Mouse (Mus musculus): ENCODE measurements around the gene Rbm47. TPM values are rescaled to one million over a fixed set of nuclear protein-coding genes. Genes with fewer than 3 reads are reported as not detected.

Gene Rbm47
- polyA plus RNA-seq, 1 experiment from 2014 or later, result 3.6 TPM

- DNase-seq (ENCODE audit: low spot score), result no peak
- Histone ChIP-seq H3K36me3 (no peaks in the 10 kb centered on the region), H3K27ac (no peak overlapping the region), H3K27me3 (ENCODE audit: insufficient read depth, poor library complexity, severe bottlenecking) (no peaks in the 10 kb centered on the region), H3K4me1 (peaks cover 4% of the 10 kb centered on the region), H3K4me3 (no peak overlapping the region), H3K9me3 (no peaks in the 10 kb centered on the region)
- 91% methylated on average over 12 of the region's 12 CpGs for WGBS
Measured at GRCm38 (mm10) chr5:66075906-66076305, 97.0 kb downstream of the Rbm47 start.

- H3K27me3 ChIP-seq (ENCODE audit: insufficient read depth, poor library complexity, severe bottlenecking), result no peaks in the 10 kb centered on the region
- peaks cover 9% of the 10 kb centered on the region for H3K4me1 ChIP-seq
- H3K9me3 ChIP-seq, result no peaks in the 10 kb centered on the region
- H3K4me3 ChIP-seq, result no peak overlapping the region
- DNase-seq (ENCODE audit: low spot score), result no peak
- H3K27ac ChIP-seq, result peak overlapping the region; percentile 56; the same call in 1 of the 2 replicates
- WGBS, result 83% methylated on average over 9 of the region's 9 CpGs
- H3K36me3 ChIP-seq, result no peaks in the 10 kb centered on the region
Measured at GRCm38 (mm10) chr5:66075032-66075488, 97.9 kb downstream of the Rbm47 start.

GRCm38 (mm10) chr5:66074235-66074634, 98.7 kb downstream of the Rbm47 start:
- H3K27ac ChIP-seq, result no peak overlapping the region
- no peak overlapping the region for H3K4me3 ChIP-seq
- no peak for DNase-seq (ENCODE audit: low spot score)
- no peaks in the 10 kb centered on the region for H3K36me3 ChIP-seq
- H3K4me1 ChIP-seq, result peaks cover 13% of the 10 kb centered on the region
- 88% methylated on average over 5 of the region's 5 CpGs for WGBS
- no peaks in the 10 kb centered on the region for H3K9me3 ChIP-seq
- no peaks in the 10 kb centered on the region for H3K27me3 ChIP-seq (ENCODE audit: insufficient read depth, poor library complexity, severe bottlenecking)

GRCm38 (mm10) chr5:66073604-66074164, 99.2 kb downstream of the Rbm47 start:
- DNase-seq (ENCODE audit: low spot score), result no peak
- Histone ChIP-seq H3K27me3 (ENCODE audit: insufficient read depth, poor library complexity, severe bottlenecking) (no peaks in the 10 kb centered on the region), H3K27ac (no peak overlapping the region), H3K4me1 (peaks cover 13% of the 10 kb centered on the region), H3K36me3 (no peaks in the 10 kb centered on the region), H3K9me3 (no peaks in the 10 kb centered on the region), H3K4me3 (no peak overlapping the region)
- WGBS, result 91% methylated on average over 12 of the region's 12 CpGs

GRCm38 (mm10) chr5:66071722-66072121, 101.2 kb downstream of the Rbm47 start:
- 77% methylated on average over 8 of the region's 8 CpGs for WGBS

GRCm38 (mm10) chr5:66070350-66070749, 102.6 kb downstream of the Rbm47 start:
- Histone ChIP-seq H3K4me1 (peaks cover 19% of the 10 kb centered on the region), H3K27ac (no peak overlapping the region), H3K36me3 (no peaks in the 10 kb centered on the region), H3K27me3 (ENCODE audit: insufficient read depth, poor library complexity, severe bottlenecking) (no peaks in the 10 kb centered on the region), H3K9me3 (no peaks in the 10 kb centered on the region), H3K4me3 (peak overlapping the region; percentile 63)
- WGBS, result 54% methylated on average over 2 of the region's 2 CpGs
- no peak for DNase-seq (ENCODE audit: low spot score)

More at GRCm38 (mm10) chr5:66071722-66072121, 101.2 kb downstream of the Rbm47 start:
- peaks cover 19% of the 10 kb centered on the region for H3K4me1 ChIP-seq
- H3K36me3 ChIP-seq, result no peaks in the 10 kb centered on the region
- H3K27ac ChIP-seq, result no peak overlapping the region
- no peaks in the 10 kb centered on the region for H3K27me3 ChIP-seq (ENCODE audit: insufficient read depth, poor library complexity, severe bottlenecking)
- DNase-seq (ENCODE audit: low spot score), result no peak
- H3K4me3 ChIP-seq, result no peak overlapping the region
- no peaks in the 10 kb centered on the region for H3K9me3 ChIP-seq

GRCm38 (mm10) chr5:66069470-66070144, 103.3 kb downstream of the Rbm47 start:
- H3K4me1 ChIP-seq, result peaks cover 19% of the 10 kb centered on the region
- H3K36me3 ChIP-seq, result no peaks in the 10 kb centered on the region
- H3K27me3 ChIP-seq (ENCODE audit: insufficient read depth, poor library complexity, severe bottlenecking), result no peaks in the 10 kb centered on the region
- 17% methylated on average over 27 of the region's 27 CpGs for WGBS
- no peaks in the 10 kb centered on the region for H3K9me3 ChIP-seq
- peak overlapping the region; percentile 63 for H3K4me3 ChIP-seq
- DNase-seq (ENCODE audit: low spot score), result no peak
- H3K27ac ChIP-seq, result peak overlapping the region; percentile 67; the same call in 1 of the 2 replicates

GRCm38 (mm10) chr5:66069133-66069469, 103.8 kb downstream of the Rbm47 start:
- Histone ChIP-seq H3K4me3 (peak overlapping the region; percentile 63; the same call in 1 of the 2 replicates), H3K4me1 (peaks cover 19% of the 10 kb centered on the region), H3K36me3 (no peaks in the 10 kb centered on the region), H3K9me3 (no peaks in the 10 kb centered on the region), H3K27me3 (ENCODE audit: insufficient read depth, poor library complexity, severe bottlenecking) (no peaks in the 10 kb centered on the region), H3K27ac (no peak overlapping the region)
- WGBS, result 71% methylated on average over 7 of the region's 7 CpGs
- no peak for DNase-seq (ENCODE audit: low spot score)

GRCm38 (mm10) chr5:66068068-66068920, 104.6 kb downstream of the Rbm47 start:
- 86% methylated on average over 12 of the region's 12 CpGs for WGBS
- no peak for DNase-seq (ENCODE audit: low spot score)
- Histone ChIP-seq H3K27me3 (ENCODE audit: insufficient read depth, poor library complexity, severe bottlenecking) (no peaks in the 10 kb centered on the region), H3K4me3 (no peak overlapping the region), H3K27ac (no peak overlapping the region), H3K36me3 (no peaks in the 10 kb centered on the region), H3K4me1 (peaks cover 19% of the 10 kb centered on the region), H3K9me3 (no peaks in the 10 kb centered on the region)

GRCm38 (mm10) chr5:66067219-66067618, 105.7 kb downstream of the Rbm47 start:
- WGBS, result 60% methylated on average over 7 of the region's 7 CpGs
- no peaks in the 10 kb centered on the region for H3K36me3 ChIP-seq
- H3K27me3 ChIP-seq (ENCODE audit: insufficient read depth, poor library complexity, severe bottlenecking), result no peaks in the 10 kb centered on the region
- no peaks in the 10 kb centered on the region for H3K9me3 ChIP-seq
- no peak overlapping the region for H3K4me3 ChIP-seq
- H3K4me1 ChIP-seq, result peaks cover 19% of the 10 kb centered on the region
- DNase-seq (ENCODE audit: low spot score), result no peak
- no peak overlapping the region for H3K27ac ChIP-seq

- no peaks in the 10 kb centered on the region for H3K36me3 ChIP-seq
- no peak overlapping the region for H3K4me3 ChIP-seq
- WGBS, result 63% methylated on average over 3 of the region's 3 CpGs
- H3K9me3 ChIP-seq, result no peaks in the 10 kb centered on the region
- peaks cover 11% of the 10 kb centered on the region for H3K4me1 ChIP-seq
- DNase-seq (ENCODE audit: low spot score), result no peak
- H3K27ac ChIP-seq, result no peak overlapping the region
- H3K27me3 ChIP-seq (ENCODE audit: insufficient read depth, poor library complexity, severe bottlenecking), result no peaks in the 10 kb centered on the region
Measured at GRCm38 (mm10) chr5:66062930-66063220, 110.0 kb downstream of the Rbm47 start.

GRCm38 (mm10) chr5:66062046-66062929, 110.6 kb downstream of the Rbm47 start:
- Histone ChIP-seq H3K4me3 (no peak overlapping the region), H3K27me3 (ENCODE audit: insufficient read depth, poor library complexity, severe bottlenecking) (no peaks in the 10 kb centered on the region), H3K9me3 (no peaks in the 10 kb centered on the region), H3K27ac (no peak overlapping the region), H3K36me3 (no peaks in the 10 kb centered on the region), H3K4me1 (peaks cover 6% of the 10 kb centered on the region; the same call in 1 of the 2 replicates)
- 79% methylated on average over 19 of the region's 19 CpGs for WGBS
- DNase-seq (ENCODE audit: low spot score), result no peak
